Mouse (Mus musculus): ENCODE data around the gene Pagr1a.

Pagr1a gene

DNA sequence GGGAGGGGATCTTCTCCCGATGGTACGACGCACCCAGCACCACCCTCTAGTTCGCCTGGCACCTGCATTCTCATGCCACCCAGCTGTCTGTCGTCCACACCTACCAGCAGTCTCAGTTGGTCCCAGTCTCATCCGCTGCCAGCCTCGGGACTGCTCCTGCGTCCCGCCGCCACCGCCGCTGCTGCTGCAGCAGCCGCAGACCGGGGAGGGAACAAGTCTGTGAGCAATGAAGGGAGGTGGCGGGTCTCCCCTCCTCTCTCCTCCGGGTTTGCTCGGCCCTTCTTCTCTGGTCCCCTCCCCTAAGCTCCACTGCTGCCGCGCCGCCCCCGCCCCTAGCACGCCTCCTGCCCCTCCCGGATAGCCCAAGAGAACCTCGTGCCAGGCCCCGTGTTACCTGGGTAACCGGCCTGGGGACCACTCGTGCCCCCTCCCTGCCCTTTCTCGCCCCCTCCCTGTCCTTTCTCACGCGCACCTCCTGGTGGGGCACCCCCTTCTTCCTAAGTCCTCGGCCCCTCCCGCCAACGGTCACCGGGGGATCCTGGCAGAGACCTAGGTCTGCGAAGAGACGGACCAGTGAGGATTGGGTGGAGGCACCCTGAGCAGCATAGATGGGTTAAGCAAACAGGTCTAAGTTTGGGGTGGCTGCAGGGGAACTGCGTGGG is 3.9 kb upstream of the Pagr1a start, which contains the start of the genes Gm42742 and Prrt2:
Gene Gm42742 (minus strand): TSS at position 197 of the 662 bp plus-strand sequence.
Gene Prrt2 (minus strand): TSS at position 311 of the 662 bp plus-strand sequence.
- no peak for DNase-seq (ENCODE audit: low read depth)

DNA sequence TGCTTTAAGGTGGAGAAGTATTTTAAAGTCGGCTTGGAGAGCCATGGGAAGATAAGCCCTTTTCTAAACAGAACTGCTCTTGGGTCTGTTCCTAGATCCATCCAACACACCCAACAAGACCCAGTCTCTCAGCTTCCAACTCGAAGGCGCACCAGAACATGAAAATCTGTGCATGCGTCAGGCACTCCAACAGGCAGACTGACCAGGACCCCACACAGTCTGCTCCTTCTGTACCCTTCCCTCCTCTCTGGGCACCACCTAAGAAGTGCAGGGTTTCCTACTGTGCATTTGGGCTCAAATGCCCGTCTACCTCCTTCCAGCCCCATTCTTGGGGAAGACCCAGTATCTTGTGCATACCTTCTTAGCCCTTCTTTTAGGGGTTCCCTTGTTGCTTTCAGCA is 3.3 kb upstream of the Pagr1a start:
- no peak for DNase-seq (ENCODE audit: low read depth)

DNA sequence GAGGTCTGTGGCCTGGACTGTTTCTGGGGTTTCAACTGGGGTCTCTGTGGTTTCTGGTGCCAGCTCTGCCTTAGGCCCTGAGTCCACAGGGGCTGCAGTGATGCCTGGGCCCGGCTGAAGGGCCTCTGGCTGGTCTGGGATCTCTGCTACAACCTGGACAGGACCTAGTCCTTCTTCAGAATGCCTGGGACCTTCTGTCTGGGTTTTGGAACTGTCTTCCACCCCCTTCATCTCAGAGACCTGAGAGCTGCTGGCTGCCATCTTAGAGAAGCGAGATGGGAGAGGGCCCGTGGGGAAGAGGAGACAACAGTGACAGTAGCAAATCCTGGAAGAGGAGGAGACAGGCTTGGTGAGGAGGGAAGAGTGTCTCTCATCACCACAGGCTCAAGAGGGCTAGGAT is 2.9 kb upstream of the Pagr1a start:
- DNase-seq (ENCODE audit: low read depth): no peak

DNA sequence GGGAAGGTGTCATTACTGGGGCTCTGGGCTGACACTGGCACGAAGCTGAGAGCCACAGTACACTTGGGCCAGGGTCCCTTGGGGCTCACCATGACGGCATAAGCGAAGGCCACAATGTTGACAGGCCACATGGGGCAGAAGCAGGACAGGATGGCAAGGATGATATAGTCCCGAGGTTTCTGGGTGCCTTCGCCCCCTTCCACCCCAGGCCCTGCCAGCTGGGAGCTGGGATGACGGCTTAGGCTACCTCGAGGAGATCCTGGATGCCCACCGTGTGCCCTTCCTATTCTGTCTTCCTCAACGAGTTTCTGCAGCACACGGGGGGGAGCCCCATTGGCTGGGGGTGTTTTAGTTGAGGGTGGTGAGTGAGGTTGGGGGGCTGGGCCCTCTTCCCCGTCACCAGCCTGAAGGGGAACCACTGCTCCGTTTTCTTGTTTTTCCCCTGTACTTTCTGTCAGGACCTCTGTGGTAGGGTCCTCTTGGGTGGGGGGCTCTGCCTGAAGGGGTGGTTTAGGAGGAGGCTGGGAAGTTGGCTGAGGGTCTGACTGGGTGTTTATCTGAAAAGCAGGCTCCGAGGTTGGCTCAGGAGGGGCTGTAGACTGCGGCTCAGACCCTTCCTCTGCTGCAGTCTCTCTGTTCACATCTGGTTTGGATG is 2.3 kb upstream of the Pagr1a start:
- no peak for DNase-seq (ENCODE audit: low read depth)

DNA sequence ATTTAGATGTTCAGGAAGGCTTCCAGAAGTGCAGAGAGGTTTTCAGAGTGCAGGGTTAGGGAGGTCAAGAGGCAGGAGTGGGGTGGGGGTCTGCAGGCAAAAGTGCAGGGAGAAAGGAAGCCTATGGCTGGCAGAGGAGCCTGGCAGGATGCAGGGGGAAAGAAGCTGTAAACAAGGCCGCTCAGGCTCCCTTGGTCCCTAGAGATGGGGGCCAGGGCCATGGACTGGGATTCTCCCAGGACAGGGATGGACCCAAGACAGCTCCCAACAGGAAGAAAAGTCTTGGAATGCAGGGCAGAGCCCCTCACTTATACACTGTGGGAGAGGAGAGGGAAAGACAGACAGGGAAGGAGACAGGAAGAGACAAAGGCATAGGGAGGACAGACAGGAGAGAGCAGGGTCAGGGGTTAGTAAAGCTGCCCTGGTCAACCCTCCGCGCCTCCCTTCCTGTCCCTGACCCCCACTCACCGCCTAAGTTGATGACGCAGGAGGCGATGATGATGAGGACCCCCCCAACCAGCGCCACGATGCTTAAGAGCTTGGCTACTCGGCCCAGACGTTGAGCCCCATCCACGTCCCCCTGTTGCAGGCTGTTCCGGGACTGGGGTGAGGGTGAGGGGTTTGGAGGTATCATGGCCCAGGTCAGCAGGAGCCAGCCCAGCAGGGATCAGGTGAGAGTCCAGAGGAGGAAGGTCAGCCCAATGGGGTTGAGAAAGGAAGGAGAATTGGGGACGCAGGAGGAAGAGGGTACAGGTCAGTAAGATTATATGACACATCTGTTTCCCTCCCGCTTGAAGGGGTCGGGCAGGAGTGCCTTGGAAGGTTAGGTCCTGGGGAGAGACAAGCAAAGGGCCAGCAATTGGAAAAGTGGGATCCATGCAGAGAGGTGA is 1.5 kb upstream of the Pagr1a start:
- DNase-seq (ENCODE audit: low read depth): no peak

DNA sequence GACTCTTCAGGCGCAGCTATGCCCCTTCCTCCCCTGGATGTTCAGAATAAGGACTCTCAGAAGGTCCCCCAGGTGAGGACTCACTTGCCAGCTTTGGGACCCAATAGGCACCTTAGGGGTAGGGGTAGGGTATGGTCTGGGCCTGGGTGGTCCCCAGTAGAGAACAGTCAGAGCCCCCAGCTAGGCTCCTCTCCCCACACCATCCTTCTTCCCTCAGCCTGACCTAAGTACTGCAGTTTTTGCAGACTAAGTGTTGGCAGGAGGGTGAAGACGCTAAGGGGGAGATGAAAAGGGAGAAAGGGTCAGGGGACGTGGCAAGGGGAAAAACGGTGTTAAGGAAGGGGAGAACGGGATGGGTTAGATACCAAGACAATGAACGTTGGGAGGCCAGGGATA is 796 bp upstream of the Pagr1a start:
- no peak for DNase-seq (ENCODE audit: low read depth)

DNA sequence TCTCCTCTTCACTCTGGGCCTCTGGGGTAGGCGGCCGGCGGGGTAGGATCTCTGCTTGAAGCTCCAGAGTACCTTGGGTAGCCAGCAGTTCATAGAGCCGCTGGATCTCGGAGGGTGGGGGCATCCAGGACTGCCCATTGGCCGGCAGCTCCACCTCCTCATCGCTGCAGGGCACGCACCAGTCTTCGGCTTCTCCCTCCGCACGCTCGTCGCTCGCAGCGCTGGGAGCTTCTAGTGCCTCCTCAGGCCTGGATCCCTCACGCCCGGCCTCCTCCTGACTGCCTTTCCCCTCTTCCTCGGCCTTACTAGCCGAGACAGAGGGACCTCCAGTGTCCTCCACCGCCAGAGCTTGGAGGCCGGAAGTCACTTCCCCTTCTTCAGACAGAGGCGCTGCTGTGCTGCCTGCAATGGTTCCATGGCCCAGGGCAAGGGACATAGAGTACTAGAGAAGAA is 640 bp downstream of the Pagr1a start:
- no peak for DNase-seq (ENCODE audit: low read depth)

DNA sequence TGATC is 869 bp downstream of the Pagr1a start, which contains the start of gene Pagr1b:
Gene Pagr1b (minus strand): TSS at position 4 of the 5 bp plus-strand sequence.
- DNase-seq (ENCODE audit: low read depth): no peak

DNA sequence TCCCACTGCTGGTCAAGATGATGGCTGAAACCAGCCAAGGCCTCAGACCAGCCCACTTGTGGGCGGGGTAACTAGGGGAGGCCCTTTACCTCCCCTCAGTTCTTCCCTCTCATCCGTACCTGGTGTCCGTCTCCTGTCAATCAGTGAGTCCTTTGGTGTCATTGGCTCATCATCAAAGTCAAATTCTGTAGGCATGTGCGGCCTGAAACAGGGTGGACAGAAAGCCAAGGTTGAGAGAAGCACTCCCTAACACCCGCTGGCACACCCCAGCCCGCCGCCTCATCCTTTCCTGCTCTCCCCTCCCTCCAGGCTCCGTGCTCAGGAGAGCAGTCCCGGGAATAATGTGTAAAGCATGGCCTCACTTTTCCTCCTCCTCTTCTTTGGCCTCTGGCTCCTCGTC is 1.1 kb downstream of the Pagr1a start:
- DNase-seq (ENCODE audit: low read depth): peak; percentile 92

DNA sequence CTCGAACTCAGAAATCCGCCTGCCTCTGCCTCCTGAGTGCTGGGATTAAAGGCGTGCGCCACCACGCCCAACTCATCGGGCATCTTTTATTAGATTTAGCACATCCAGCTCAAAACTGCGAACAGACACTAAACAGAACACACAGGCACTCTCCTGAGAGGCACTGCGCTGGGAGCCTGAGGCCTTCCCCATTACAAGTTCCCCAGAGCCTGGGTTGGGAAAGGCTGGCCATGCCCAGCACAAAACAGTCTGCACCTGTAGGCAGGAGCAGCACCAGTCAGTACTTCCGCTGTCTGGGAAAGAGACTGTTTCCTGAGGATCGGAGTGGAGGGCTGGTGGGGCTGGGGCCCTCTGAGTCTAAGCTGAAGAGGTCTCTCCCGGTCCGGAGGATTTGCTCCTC is 2.2 kb downstream of the Pagr1a start:
- DNase-seq (ENCODE audit: low read depth): no peak

DNA sequence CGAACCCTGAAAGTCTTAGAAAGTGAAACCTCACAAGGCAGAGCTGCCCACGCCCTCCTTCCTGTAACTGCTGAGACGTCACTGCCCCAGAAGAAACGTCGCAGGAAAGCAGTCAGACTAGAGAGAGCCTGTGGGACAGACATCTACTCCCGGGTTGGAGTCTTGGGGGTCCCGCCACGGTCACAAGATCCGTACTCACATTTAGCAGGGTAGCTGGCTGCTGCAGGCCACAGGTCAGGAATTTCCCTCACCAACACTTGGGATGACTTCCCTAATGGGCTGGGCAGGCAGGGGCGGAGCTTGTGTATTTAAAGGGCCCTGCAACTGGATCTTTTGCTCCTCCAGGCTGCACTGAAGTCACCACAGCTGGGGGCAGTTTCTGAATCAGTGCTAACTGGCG is 2.8 kb downstream of the Pagr1a start, which contains the start of gene Mvp:
Gene Mvp (minus strand): TSS at position 302 of the 400 bp plus-strand sequence.
- DNase-seq (ENCODE audit: low read depth): peak; percentile 79

DNA sequence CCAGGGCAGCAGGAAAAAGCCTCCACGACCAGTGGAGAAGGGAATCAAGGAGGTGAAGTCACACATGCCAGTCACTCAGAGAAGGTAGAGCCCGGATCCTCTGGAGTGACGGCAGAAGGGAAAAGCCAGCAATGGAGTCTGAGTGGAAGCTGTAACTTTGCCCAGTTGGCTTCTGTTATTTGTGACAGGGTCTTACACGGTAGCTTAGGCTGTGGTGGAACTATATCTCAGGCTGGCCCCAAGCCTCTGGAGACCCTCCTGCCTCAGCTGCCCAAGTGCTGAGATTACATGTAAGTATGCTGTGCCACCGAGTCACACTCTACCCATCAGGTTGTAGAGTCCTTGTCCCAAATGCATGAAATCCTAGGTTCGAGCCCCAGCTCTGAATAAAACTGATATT is 3.8 kb downstream of the Pagr1a start:
- DNase-seq (ENCODE audit: low read depth): no peak

DNA sequence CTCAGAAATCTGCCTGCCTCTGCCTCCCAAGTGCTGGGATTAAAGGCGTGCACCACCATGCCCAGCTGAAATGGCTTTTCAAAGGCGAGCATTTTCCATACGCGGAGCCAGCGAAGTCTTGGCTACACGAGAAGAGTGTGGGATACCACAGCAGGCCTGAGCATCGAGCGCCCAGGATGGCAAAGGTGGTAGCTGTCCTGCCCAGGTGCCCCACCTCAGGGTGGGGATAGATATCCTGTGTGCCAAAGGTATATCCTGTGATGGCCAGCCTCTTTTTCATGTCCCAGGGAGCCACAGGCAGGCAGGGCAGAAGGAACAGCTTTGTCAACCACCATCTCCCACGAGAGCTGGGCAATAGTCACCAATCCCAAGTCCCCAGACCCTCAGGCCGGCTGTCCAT is 4.3 kb downstream of the Pagr1a start:
- no peak for DNase-seq (ENCODE audit: low read depth)

DNA sequence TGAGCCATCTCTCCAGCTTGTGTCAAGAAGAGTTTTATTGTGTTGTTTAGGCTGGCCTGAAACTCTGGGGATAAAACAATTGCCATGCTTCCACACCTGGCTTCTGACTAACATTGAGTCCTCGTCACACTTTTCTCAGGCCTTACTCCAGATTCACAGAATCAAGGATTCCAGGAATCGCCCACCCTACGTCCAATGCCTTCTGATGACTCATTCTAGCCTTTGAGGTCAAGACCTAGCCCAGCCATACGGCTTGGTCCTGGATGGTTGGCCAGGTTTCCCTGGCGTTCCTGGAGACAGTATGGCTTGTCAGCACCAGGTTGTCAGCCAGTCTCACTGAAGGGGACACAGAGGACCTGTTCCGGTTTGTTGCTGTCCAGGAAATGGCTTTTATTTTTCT is 4.8 kb downstream of the Pagr1a start:
- DNase-seq (ENCODE audit: low read depth): no peak

DNA sequence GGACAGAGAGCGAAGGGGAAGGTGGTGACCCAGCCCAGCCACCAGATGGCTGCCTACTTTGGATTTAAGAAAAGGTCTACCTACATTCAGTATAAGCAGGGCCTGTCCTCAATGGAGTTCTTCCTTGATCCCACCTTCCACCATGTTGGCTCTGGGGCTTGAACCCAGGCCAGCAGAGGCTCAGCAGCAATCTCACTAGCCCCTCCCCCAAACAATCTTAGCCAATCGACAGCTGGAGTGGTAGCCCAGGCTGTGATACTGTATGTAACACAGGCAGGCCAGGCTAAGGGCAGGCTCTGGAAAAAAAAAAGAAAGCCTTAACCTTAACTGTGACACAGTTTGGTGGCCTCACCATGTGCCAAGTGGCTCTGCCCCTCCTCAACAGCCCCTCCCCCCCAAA is 5.4 kb downstream of the Pagr1a start:
- no peak for DNase-seq (ENCODE audit: low read depth)

DNA sequence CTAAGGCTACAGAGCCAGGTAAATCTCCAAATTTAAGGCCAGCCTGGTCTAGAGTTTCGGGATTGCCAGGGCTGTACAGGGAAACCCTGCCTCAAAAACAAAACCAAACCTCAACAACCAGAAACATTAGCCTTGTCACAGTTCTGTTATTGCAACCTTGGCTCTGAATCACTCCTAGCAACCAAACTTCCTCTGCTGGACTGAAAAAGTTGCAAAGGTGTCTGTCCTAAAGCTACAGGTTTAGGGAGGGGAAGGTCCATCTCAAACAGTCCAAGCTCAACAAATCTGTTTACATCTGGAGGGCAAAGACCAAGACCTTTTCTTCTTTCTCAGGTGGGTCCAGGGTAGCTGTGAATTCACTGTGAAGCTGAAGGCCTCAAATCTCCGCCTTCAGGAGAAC is 6.1 kb downstream of the Pagr1a start:
- peak; percentile 32 for DNase-seq (ENCODE audit: low read depth)

DNA sequence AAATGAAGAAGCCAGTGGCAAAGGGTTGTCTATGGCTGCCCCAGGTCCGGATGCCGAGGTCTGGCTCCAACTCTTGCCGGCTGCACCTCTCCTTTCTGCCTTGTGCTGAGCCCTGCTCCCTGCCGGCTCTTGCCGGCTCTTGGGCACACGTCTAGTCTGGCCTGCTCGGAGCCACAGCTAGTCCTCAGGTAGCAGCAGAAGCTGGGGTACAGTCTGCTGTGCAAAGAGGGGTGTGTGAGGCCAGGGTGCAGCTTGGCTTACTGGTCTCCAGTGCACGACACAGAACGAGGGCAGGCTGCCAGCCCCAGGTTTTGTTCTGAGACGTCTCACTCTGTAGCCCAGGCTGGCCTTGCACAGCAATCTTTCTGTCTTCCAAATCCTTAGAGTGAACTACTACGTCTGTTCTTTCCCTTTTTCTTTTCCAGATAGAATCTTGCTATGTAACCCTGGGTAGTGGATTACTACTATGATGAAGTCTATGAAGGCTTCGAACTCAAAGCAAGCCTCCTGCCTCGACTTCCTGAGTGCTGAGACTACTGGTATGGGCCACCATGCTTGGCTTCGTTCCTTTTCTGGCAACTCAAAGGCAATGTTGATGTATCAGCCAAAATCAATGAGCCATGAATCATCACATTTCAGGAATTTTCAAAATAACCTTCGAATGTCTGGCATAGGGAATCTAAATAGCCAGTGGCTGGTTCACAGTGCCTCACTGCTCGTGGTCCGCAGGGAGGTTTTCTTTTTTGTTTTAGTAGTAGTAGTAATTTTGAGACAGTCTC is 7.7 kb downstream of the Pagr1a start:
- DNase-seq (ENCODE audit: low read depth): no peak

DNA sequence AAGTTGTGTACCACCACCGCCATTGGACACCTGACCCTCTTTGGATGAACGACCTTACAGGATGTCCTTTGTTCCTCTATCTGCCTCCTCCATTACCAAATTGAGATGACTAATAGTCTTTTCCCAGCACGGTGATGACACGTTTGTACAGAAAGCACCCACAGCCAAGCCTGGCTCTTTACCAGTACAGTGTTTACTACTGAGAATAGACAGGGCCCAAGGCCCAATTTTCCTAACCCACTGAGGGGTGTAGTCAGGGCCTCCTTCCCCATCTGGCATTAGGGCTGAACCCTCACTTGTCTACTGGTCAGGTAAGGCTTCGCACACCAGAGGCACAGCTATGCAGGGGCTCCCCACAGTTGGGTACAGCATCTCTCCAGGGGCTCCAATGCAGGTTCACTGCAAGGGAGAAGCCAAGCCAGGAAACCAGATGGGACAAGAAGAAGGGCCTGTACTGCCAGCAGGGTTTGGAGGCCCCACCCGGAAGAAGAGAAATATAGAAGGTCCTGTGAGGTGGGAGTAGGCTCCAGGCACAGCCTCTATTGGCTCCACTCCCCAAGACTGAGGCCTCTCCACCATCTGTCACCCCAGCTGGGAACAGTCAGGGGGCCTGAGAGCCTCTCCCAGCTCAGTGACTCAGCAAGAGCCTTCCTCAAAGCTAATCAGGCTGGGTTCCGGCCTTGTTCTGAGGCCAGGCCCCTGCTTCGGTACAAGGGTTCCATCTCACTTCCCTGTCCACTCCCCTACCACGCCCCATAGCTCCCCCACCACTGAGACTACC is 8.7 kb downstream of the Pagr1a start:
- DNase-seq (ENCODE audit: low read depth): peak; percentile 93

DNA sequence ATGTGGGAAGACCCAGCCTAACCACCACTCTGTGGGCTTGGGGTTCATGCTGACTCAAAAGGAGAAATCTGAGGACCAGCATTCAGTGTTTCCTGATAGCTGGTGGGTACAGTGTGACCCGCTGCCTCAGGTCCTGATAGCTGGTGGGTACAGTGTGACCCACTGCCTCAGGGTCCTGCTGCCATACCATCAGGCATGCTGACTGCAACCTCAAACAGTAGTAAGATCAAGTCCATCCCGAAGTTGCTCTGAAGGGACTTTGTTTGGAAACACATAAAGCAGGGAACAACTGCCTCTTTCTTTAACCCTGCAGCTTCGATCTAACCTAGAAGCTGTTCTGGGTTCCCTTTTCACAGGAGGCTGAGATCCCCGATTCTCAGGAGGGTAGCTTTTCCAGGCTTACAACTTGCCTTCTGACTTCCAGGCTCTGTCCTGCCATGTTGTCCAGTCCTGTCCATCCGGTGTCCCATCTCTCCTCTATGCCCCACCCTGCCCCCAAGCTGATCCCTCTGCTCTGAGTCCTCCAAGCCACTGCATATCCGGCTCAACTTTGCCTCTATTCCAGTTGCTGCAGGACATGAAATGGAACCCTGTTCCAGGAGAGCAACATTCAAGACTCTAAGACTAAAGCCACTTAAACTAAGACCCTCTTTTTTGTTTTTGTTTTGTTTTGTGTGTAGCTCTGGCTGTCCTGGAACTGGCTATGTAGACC is 9.7 kb downstream of the Pagr1a start:
- no peak for DNase-seq (ENCODE audit: low read depth)

DNA sequence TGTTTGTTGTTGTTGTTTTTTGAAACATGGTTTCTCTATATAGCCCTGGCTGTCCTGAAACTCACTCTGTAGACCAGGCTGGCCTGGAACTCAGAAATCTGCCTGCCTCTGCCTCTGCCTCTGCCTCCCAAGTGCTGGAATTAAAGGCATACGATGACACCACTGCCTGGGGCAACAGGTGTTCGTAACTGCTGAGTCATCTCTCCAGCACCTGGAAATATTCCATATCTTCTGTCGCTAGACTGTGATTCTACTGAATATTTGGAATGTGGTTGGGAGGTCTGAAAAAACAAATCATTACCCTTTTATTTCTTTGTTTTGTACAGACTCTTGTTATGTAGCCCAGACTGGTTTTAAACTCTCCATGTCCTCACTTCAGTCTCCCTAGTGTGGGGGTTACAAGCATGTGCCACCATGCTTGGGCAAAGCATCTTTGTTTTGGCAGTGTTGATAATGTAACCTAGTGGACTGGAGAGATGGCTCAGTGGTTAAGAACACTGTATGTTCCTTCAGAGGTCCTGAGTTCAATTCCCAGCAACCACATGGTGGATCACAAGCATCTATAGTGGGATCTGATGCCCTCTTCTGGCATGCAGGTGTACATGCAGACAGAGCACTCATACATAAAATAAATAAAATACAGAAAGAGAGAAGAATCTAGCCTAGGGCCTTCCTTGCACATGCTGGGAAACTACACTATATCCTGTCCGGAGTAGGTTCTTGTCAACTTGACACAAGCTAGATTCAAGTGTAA is 12.9 kb downstream of the Pagr1a start:
- DNase-seq (ENCODE audit: low read depth): no peak

Measured in 416B (cell line).